Mouse (Mus musculus) neural tube, embryonic 10.5 days (tissue): Measurements from ENCODE around the gene Bag3.

Source experiments
- DNase-seq: peaks from one replicate; pipeline ENCODE4 v3.0.0-alpha.2; 2017; ENCODE audit warnings: low spot score; ENCODE audit errors: extremely low spot score

Gene Bag3

GRCm38 (mm10) chr7:128537676-128538075 lies 14.3 kb downstream of the Bag3 start:
- DNase-seq = no peak

- no peak for DNase-seq
These were observed 14.8 kb downstream of the Bag3 start for GRCm38 (mm10) chr7:128538196-128538595.

GRCm38 (mm10) chr7:128538769-128539168 lies 15.4 kb downstream of the Bag3 start:
- no peak for DNase-seq

- DNase-seq = no peak
These were observed 16.7 kb downstream of the Bag3 start for GRCm38 (mm10) chr7:128540111-128540510.

GRCm38 (mm10) chr7:128540734-128541133 lies 17.3 kb downstream of the Bag3 start:
- no peak for DNase-seq

GRCm38 (mm10) chr7:128541186-128541585 lies 17.8 kb downstream of the Bag3 start:
- DNase-seq = no peak

- DNase-seq = no peak
These were observed 18.4 kb downstream of the Bag3 start for GRCm38 (mm10) chr7:128541771-128542170.

GRCm38 (mm10) chr7:128542488-128542887 lies 19.1 kb downstream of the Bag3 start:
- no peak for DNase-seq

GRCm38 (mm10) chr7:128543148-128543855 lies 19.9 kb downstream of the Bag3 start:
- no peak for DNase-seq

- no peak for DNase-seq
These were observed 20.5 kb downstream of the Bag3 start for GRCm38 (mm10) chr7:128543961-128544360.

- DNase-seq = no peak
These were observed 21.3 kb downstream of the Bag3 start for GRCm38 (mm10) chr7:128544566-128545262.

- no peak for DNase-seq
These were observed 22.6 kb downstream of the Bag3 start for GRCm38 (mm10) chr7:128546031-128546430.

- DNase-seq = no peak
These were observed 25.7 kb downstream of the Bag3 start for GRCm38 (mm10) chr7:128549137-128549536.

- DNase-seq = no peak
These were observed 27.1 kb downstream of the Bag3 start for GRCm38 (mm10) chr7:128550328-128551086.

GRCm38 (mm10) chr7:128551087-128551457 lies 27.7 kb downstream of the Bag3 start:
- no peak for DNase-seq

- no peak for DNase-seq
These were observed 29.8 kb downstream of the Bag3 start for GRCm38 (mm10) chr7:128553105-128553705.

GRCm38 (mm10) chr7:128554502-128554901 lies 31.1 kb downstream of the Bag3 start:
- DNase-seq = no peak

GRCm38 (mm10) chr7:128555141-128555750 lies 31.8 kb downstream of the Bag3 start:
- DNase-seq = no peak

GRCm38 (mm10) chr7:128556923-128557430 lies 33.6 kb downstream of the Bag3 start:
- DNase-seq = no peak

- DNase-seq = peak; percentile 35
These were observed 40.0 kb downstream of the Bag3 start for GRCm38 (mm10) chr7:128563373-128563772.

GRCm38 (mm10) chr7:128566311-128566710 lies 42.9 kb downstream of the Bag3 start:
- DNase-seq = no peak
